Mouse (Mus musculus) lung, embryonic 14.5 days (tissue): ENCODE results near the gene Map3k14. TPM values are rescaled to one million over a fixed set of nuclear protein-coding genes. Genes with fewer than 3 reads are reported as not detected.
"Not testable (repeated sequence)": the region's sequence is repeated elsewhere in the genome, so short reads cannot be mapped to it uniquely, and the experiment has no call there.

Source experiments
- ATAC-seq: fragments of 200-750 bp; cut with Nextera tagmentation; 2 replicates; pipeline ENCODE4 v1.8.0; 2017; ENCODE audit warnings: mild to moderate bottlenecking, moderate TSS enrichment, moderate library complexity; ENCODE audit not compliant: insufficient read depth
- DNase-seq: peaks from one replicate; pipeline ENCODE4 v3.0.0-alpha.2; 2015
- H3K27ac ChIP-seq: fragments of 300-500 bp; sonication (generic); 2 replicates; pipeline ENCODE4 v1.5.1; 2014; ENCODE audit warnings: low read depth, mild to moderate bottlenecking, moderate library complexity
- H3K27me3 ChIP-seq: fragments of 300-500 bp; sonication (generic); 2 replicates; pipeline ENCODE4 v1.6.1; 2014; ENCODE audit warnings: low read length, control low read depth; ENCODE audit not compliant: insufficient read depth
- H3K36me3 ChIP-seq: fragments of 300-500 bp; sonication (generic); 2 replicates; pipeline ENCODE4 v1.6.1; 2014; ENCODE audit warnings: control low read depth; ENCODE audit not compliant: insufficient read depth
- H3K4me1 ChIP-seq: fragments of 300-500 bp; sonication (generic); 2 replicates; pipeline ENCODE4 v1.6.1; 2014; ENCODE audit warnings: antibody characterized with exemption, control low read depth; ENCODE audit not compliant: insufficient read depth
- H3K4me2 ChIP-seq: fragments of 300-500 bp; sonication (generic); 2 replicates; pipeline ENCODE4 v1.6.1; 2014; ENCODE audit warnings: mild to moderate bottlenecking
- H3K4me3 ChIP-seq: fragments of 300-500 bp; sonication (generic); 2 replicates; pipeline ENCODE4 v1.5.1; 2014; ENCODE audit warnings: low read depth, low read length
- H3K9ac ChIP-seq: fragments of 300-500 bp; sonication (generic); 2 replicates; pipeline ENCODE4 v1.6.1; 2014
- H3K9me3 ChIP-seq: fragments of 300-500 bp; sonication (generic); 2 replicates; pipeline ENCODE4 v1.6.1; 2016; ENCODE audit warnings: low read depth, low read length, control low read depth
- CTCF ChIP-seq: IDR thresholded peaks from 2 replicates; pipeline ENCODE4 v1.5.1; 2016; ENCODE audit warnings: antibody characterized with exemption, low read depth
- WGBS: fragments of 180-500 bp; shearing (Covaris S2); extraction: QIAGEN DNeasy Blood & Tissue Kit; methylation state at CpG from one replicate; pipeline ENCODE4 v1.1.7; 2014; 5-methylcytosine and 5-hydroxymethylcytosine counted together
- polyA plus RNA-seq: library from polyadenylated mRNA; unstranded; fragments of >200 nt; fragmentation: Nextera tagmentation; extraction: Ambion mirVana; gene quantifications from 2 replicates; pipeline ENCODE4 v1.2.1, GENCODE M21; 2014

Map3k14 gene
- polyA plus RNA-seq, 1 experiment from 2014 or later = 3.1 TPM

GRCm38 (mm10) chr11:103223444-103223843 lies 43.8 kb downstream of the Map3k14 start:
- DNase-seq = peak; percentile 42

GRCm38 (mm10) chr11:103222718-103223117 lies 44.6 kb downstream of the Map3k14 start:
- not testable (repeated sequence) for H3K9me3 ChIP-seq, H3K27me3 ChIP-seq, H3K9ac ChIP-seq, H3K4me3 ChIP-seq, ATAC-seq, H3K4me1 ChIP-seq, H3K27ac ChIP-seq, H3K4me2 ChIP-seq, DNase-seq
- whole genome bisulfite sequencing = 88% methylated on average over 4 of the region's 4 CpGs
- H3K36me3 ChIP-seq = peaks cover 54% of the 10 kb centered on the region

More at GRCm38 (mm10) chr11:103223444-103223843, 43.8 kb downstream of the Map3k14 start:
- TF ChIP-seq CTCF = no peak
- Histone ChIP-seq H3K27ac (no peak overlapping the region), H3K4me3 (no peak overlapping the region), H3K27me3 (no peaks in the 10 kb centered on the region), H3K9me3 (no peaks in the 10 kb centered on the region), H3K4me2 (no peak overlapping the region), H3K4me1 (0 out of 2 replicates have a peak, but pooled peaks cover under 1% of the 10 kb centered on the region), H3K9ac (no peak overlapping the region), H3K36me3 (peaks cover 54% of the 10 kb centered on the region)
- no peak for ATAC-seq
- 82% methylated on average over 10 of the region's 10 CpGs for WGBS

GRCm38 (mm10) chr11:103221437-103221836 lies 45.8 kb downstream of the Map3k14 start:
- Histone ChIP-seq H3K27ac (no peak overlapping the region), H3K9me3 (no peaks in the 10 kb centered on the region), H3K27me3 (no peaks in the 10 kb centered on the region; the same call in 1 of the 2 replicates), H3K4me2 (no peak overlapping the region), H3K4me3 (no peak overlapping the region), H3K4me1 (0 out of 2 replicates have a peak, but pooled peaks cover 4% of the 10 kb centered on the region), H3K9ac (no peak overlapping the region), H3K36me3 (peaks cover 47% of the 10 kb centered on the region)
- no peak for DNase-seq
- no peak for ATAC-seq
- WGBS = 86% methylated on average over 6 of the region's 6 CpGs
- no peak for TF ChIP-seq CTCF

GRCm38 (mm10) chr11:103219995-103220394 lies 47.3 kb downstream of the Map3k14 start:
- no peak overlapping the region for H3K4me3 ChIP-seq
- TF ChIP-seq CTCF = no peak
- no peak overlapping the region for H3K4me2 ChIP-seq
- no peaks in the 10 kb centered on the region for H3K9me3 ChIP-seq
- no peaks in the 10 kb centered on the region; the same call in 1 of the 2 replicates for H3K27me3 ChIP-seq
- H3K36me3 ChIP-seq = peaks cover 38% of the 10 kb centered on the region
- no peak overlapping the region for H3K9ac ChIP-seq
- WGBS = 71% methylated on average over 4 of the region's 4 CpGs
- H3K27ac ChIP-seq = no peak overlapping the region
- H3K4me1 ChIP-seq = 0 out of 2 replicates have a peak, but pooled peaks cover 4% of the 10 kb centered on the region
- DNase-seq (no peak), ATAC-seq (no peak)

- Histone ChIP-seq H3K4me3 (no peak overlapping the region), H3K4me1 (0 out of 2 replicates have a peak, but pooled peaks cover 4% of the 10 kb centered on the region), H3K9me3 (no peaks in the 10 kb centered on the region), H3K27me3 (no peaks in the 10 kb centered on the region; the same call in 1 of the 2 replicates), H3K27ac (no peak overlapping the region), H3K4me2 (no peak overlapping the region), H3K9ac (no peak overlapping the region), H3K36me3 (peaks cover 31% of the 10 kb centered on the region)
- TF ChIP-seq CTCF = no peak
- no peak for DNase-seq
- ATAC-seq = no peak
- WGBS = 83% methylated on average over 5 of the region's 5 CpGs
Observed at GRCm38 (mm10) chr11:103219259-103219658, 48.0 kb downstream of the Map3k14 start.

- WGBS = 28% methylated on average over 6 of the region's 6 CpGs
- DNase-seq (no peak), ATAC-seq (peak; percentile 43; the same call in 1 of the 2 replicates)
- peak overlapping the region; percentile 49 for H3K9ac ChIP-seq
- no peak for TF ChIP-seq CTCF
- H3K27me3 ChIP-seq = no peaks in the 10 kb centered on the region; the same call in 1 of the 2 replicates
- H3K27ac ChIP-seq = no peak overlapping the region
- 0 out of 2 replicates have a peak, but pooled peaks cover 4% of the 10 kb centered on the region for H3K4me1 ChIP-seq
- H3K4me3 ChIP-seq = peak overlapping the region; percentile 43
- H3K36me3 ChIP-seq = peaks cover 24% of the 10 kb centered on the region
- H3K4me2 ChIP-seq = peak overlapping the region; percentile 89
- H3K9me3 ChIP-seq = no peaks in the 10 kb centered on the region
Observed at GRCm38 (mm10) chr11:103218517-103218901, 48.8 kb downstream of the Map3k14 start.

GRCm38 (mm10) chr11:103217790-103218516 lies 49.3 kb downstream of the Map3k14 start, which contains the start of gene Spata32:
TSS of gene Spata32 (minus strand) at chr11:103218432.
- no peak within 1 kb of the TSS for H3K27ac ChIP-seq
- 1% methylated on average over 45 of the region's 45 CpGs for WGBS
- no peaks in the 10 kb centered on the region; the same call in 1 of the 2 replicates for H3K27me3 ChIP-seq
- H3K4me1 ChIP-seq = 0 out of 2 replicates have a peak, but pooled peaks cover 4% of the 10 kb centered on the region
- DNase-seq = peak; percentile 68
- H3K9me3 ChIP-seq = no peaks in the 10 kb centered on the region
- H3K4me3 ChIP-seq = peak within 1 kb of the TSS; percentile 43
- ATAC-seq = peak; percentile 83
- no peak for TF ChIP-seq CTCF
- H3K4me2 ChIP-seq = peak within 1 kb of the TSS; percentile 89
- H3K9ac ChIP-seq = peak within 1 kb of the TSS; percentile 49
- H3K36me3 ChIP-seq = peaks cover 21% of the 10 kb centered on the region; the same call in 1 of the 2 replicates
